Mouse (Mus musculus) embryonic facial prominence, embryonic 11.5 days (tissue): ENCODE measurements at regions not wholly inside any gene's neighbourhood (a gene's known extent, or its start where the extent isn't known, plus 50 kb on each side); places are given as distances from the start of the nearest gene placed in this dataset.

ENCODE experiments used
- ATAC-seq: fragments of 200-750 bp; cut with Nextera tagmentation; replicated peaks from 2 replicates; pipeline ENCODE4 v1.8.0; 2017; ENCODE audit warnings: low read depth; ENCODE audit not compliant: insufficient number of reproducible peaks, low FRiP score, low TSS enrichment
- DNase-seq: peaks from one replicate; pipeline ENCODE4 v3.0.0-alpha.2; 2015; ENCODE audit warnings: low spot score
- H3K27ac ChIP-seq: fragments of 300-500 bp; sonication (generic); replicated peaks from 2 replicates; pipeline ENCODE4 v1.5.1; 2014; ENCODE audit warnings: mild to moderate bottlenecking, low read depth, low read length, control low read depth
- H3K27me3 ChIP-seq: fragments of 300-500 bp; sonication (generic); 2 replicates; pipeline ENCODE4 v1.6.1; 2014; ENCODE audit warnings: mild to moderate bottlenecking, low read length, moderate library complexity, mixed read lengths; ENCODE audit not compliant: control insufficient read depth, insufficient read depth
- H3K36me3 ChIP-seq: fragments of 300-500 bp; sonication (generic); replicated peaks from 2 replicates; pipeline ENCODE4 v1.6.1; 2014; ENCODE audit warnings: low read depth, mild to moderate bottlenecking, low read length, moderate library complexity, mixed read lengths; ENCODE audit not compliant: control insufficient read depth, insufficient read depth
- H3K4me1 ChIP-seq: fragments of 300-500 bp; sonication (generic); 2 replicates; pipeline ENCODE4 v1.6.1; 2014; ENCODE audit warnings: low read length, mixed read lengths; ENCODE audit not compliant: control insufficient read depth, insufficient read depth
- H3K4me2 ChIP-seq: fragments of 300-500 bp; sonication (generic); 2 replicates; pipeline ENCODE4 v1.6.1; 2014; ENCODE audit warnings: low read depth, mild to moderate bottlenecking, control low read depth, low read length, moderate library complexity
- H3K4me3 ChIP-seq: fragments of 300-500 bp; sonication (generic); 2 replicates; pipeline ENCODE4 v1.5.1; 2014; ENCODE audit warnings: low read depth, low read length, control low read depth
- H3K9ac ChIP-seq: fragments of 300-500 bp; sonication (generic); replicated peaks from 2 replicates; pipeline ENCODE4 v1.6.1; 2014; ENCODE audit warnings: mild to moderate bottlenecking, control low read depth, low read length
- H3K9me3 ChIP-seq: fragments of 300-500 bp; sonication (generic); replicated peaks from 2 replicates; pipeline ENCODE4 v1.6.1; 2016; ENCODE audit warnings: mild to moderate bottlenecking, low read length, inconsistent platforms, mixed read lengths; ENCODE audit not compliant: control insufficient read depth
- WGBS: fragments of 180-500 bp; shearing (Covaris S2); extraction: QIAGEN DNeasy Blood & Tissue Kit; methylation state at CpG from one replicate; pipeline ENCODE4 v1.1.7; 2014; 5-methylcytosine and 5-hydroxymethylcytosine counted together

- ATAC-seq (no peak), DNase-seq (no peak)
- Histone ChIP-seq H3K4me1 (no peaks in the 10 kb centered on the region), H3K27me3 (no peaks in the 10 kb centered on the region), H3K9me3 (no peaks in the 10 kb centered on the region), H3K36me3 (no peaks in the 10 kb centered on the region), H3K4me2 (no peak overlapping the region), H3K27ac (no peak overlapping the region), H3K9ac (no peak overlapping the region), H3K4me3 (no peak overlapping the region)
- 93% methylated on average over 5 of the region's 5 CpGs for WGBS
Measured at GRCm38 (mm10) chr14:99382051-99382450, 83.6 kb downstream of the Klf5 start.

DNA sequence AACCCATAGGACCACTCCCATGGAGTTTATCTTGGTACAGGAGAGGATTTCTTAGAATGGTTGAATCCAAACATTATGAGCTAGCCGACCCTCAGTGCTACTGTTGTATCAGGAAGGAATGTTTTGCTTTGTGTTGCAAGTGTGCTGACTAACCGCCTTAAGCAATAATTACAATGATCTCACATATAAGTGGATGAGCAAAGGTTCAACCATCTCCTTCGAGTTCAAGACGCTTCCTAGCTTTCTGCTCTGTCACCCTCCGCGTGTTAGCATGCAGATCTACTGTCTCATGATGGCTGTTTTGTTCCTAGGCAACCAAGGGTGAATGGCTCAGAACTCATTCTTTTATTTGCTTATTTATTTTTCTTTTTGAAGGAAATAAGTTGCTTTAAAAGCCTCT, 84.7 kb downstream of the Klf5 start:
- no peak overlapping the region for H3K4me3 ChIP-seq
- 89% methylated on average over 6 of the region's 6 CpGs for WGBS
- no peak overlapping the region for H3K4me2 ChIP-seq
- no peak overlapping the region for H3K27ac ChIP-seq
- H3K27me3 ChIP-seq = no peaks in the 10 kb centered on the region
- no peaks in the 10 kb centered on the region for H3K4me1 ChIP-seq
- H3K9me3 ChIP-seq = no peaks in the 10 kb centered on the region
- no peak overlapping the region for H3K9ac ChIP-seq
- H3K36me3 ChIP-seq = no peaks in the 10 kb centered on the region
- DNase-seq (no peak), ATAC-seq (no peak)

DNA sequence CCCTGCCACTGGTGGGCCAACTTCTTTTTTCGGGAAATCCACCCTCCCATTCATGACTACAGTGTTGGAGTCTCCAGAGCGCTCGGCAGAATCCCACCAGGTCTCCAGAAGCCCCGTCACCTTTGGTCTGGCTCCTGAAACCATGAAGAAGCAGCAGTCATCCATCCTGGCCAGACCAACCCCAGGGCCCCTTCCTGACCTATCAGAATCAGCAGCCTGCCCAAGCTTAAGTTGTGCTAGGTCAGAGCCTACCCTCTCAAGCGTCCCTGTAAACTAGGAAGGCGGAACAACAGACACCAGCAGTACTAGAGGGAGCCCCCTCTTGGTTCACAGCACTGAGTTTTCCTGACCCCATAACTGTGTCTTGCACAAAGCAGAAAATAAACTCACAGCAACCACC, 89.1 kb downstream of the Klf5 start:
- no peak for ATAC-seq
- no peak overlapping the region for H3K9ac ChIP-seq

DNA sequence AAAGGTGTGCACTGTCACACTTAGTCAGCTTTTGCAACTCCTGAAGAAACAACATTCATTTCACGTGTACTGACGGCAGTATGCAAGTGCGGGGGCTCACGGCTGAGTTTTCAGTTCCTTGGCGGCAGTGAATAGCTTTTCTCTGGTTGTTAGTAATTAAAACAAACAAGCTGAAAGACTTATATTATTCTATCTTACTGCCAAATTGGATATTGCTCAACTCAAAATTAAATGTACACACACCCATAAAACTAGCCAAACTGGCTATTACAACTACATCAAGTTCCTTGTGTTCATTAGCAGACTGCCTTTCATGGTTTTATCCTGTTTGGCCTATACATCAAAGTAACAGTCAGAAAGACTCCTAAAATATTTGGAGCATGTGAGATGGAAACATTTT, 90.8 kb downstream of the Klf5 start:
- 82% methylated on average over 5 of the region's 5 CpGs for WGBS
- Histone ChIP-seq H3K36me3 (no peaks in the 10 kb centered on the region), H3K9me3 (no peaks in the 10 kb centered on the region), H3K9ac (no peak overlapping the region), H3K27me3 (no peaks in the 10 kb centered on the region), H3K4me1 (no peaks in the 10 kb centered on the region), H3K4me3 (no peak overlapping the region), H3K4me2 (no peak overlapping the region), H3K27ac (no peak overlapping the region)
- no peak for ATAC-seq
- DNase-seq = no peak

More for the DNA sequence above, 89.1 kb downstream of the Klf5 start:
- Histone ChIP-seq H3K27ac (no peak overlapping the region), H3K9me3 (no peaks in the 10 kb centered on the region), H3K36me3 (no peaks in the 10 kb centered on the region), H3K4me1 (no peaks in the 10 kb centered on the region), H3K4me3 (no peak overlapping the region), H3K27me3 (no peaks in the 10 kb centered on the region), H3K4me2 (no peak overlapping the region)
- WGBS = 92% methylated on average over 6 of the region's 6 CpGs
- DNase-seq = no peak

DNA sequence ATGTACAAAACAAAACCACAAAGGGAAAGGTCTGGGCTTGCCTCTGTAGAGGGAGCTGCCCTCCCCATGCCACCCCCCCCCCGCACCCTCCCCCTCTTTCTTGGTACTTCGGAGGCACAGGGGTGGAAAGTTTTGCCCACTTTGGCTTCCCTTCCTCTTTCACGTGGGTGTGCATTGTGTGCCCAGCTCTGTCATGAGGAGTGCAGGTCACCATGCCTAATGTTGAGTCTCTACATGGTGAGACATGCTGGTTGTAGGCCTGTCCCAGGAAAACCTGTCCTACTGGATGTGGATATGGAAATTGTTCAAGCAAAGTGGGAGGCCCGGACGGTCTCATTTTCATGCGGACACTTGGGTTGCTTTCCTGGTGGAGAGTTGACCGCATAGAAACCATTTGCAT, 93.2 kb downstream of the Klf5 start:
- Histone ChIP-seq H3K4me3 (no peak overlapping the region), H3K4me1 (no peaks in the 10 kb centered on the region), H3K9me3 (no peaks in the 10 kb centered on the region), H3K27ac (no peak overlapping the region), H3K9ac (no peak overlapping the region), H3K4me2 (no peak overlapping the region), H3K36me3 (no peaks in the 10 kb centered on the region), H3K27me3 (no peaks in the 10 kb centered on the region)
- 88% methylated on average over 7 of the region's 7 CpGs for whole genome bisulfite sequencing
- ATAC-seq (no peak), DNase-seq (no peak)

- Histone ChIP-seq H3K9ac (no peak overlapping the region), H3K36me3 (no peaks in the 10 kb centered on the region), H3K4me1 (no peaks in the 10 kb centered on the region), H3K4me3 (no peak overlapping the region), H3K9me3 (no peaks in the 10 kb centered on the region), H3K4me2 (no peak overlapping the region), H3K27me3 (no peaks in the 10 kb centered on the region), H3K27ac (no peak overlapping the region)
- DNase-seq (no peak), ATAC-seq (no peak)
- WGBS = 69% methylated on average over 2 of the region's 2 CpGs
Measured at GRCm38 (mm10) chr14:99392813-99393212, 94.3 kb downstream of the Klf5 start.

- H3K4me2 ChIP-seq = no peak overlapping the region
- ATAC-seq (no peak), DNase-seq (no peak)
- no peaks in the 10 kb centered on the region for H3K4me1 ChIP-seq
- no peaks in the 10 kb centered on the region for H3K27me3 ChIP-seq
- WGBS = 88% methylated on average over 8 of the region's 8 CpGs
- no peak overlapping the region for H3K9ac ChIP-seq
- no peak overlapping the region for H3K27ac ChIP-seq
- no peak overlapping the region for H3K4me3 ChIP-seq
- H3K36me3 ChIP-seq = no peaks in the 10 kb centered on the region
- H3K9me3 ChIP-seq = no peaks in the 10 kb centered on the region
Measured at GRCm38 (mm10) chr14:99393611-99394010, 95.1 kb downstream of the Klf5 start.

DNA sequence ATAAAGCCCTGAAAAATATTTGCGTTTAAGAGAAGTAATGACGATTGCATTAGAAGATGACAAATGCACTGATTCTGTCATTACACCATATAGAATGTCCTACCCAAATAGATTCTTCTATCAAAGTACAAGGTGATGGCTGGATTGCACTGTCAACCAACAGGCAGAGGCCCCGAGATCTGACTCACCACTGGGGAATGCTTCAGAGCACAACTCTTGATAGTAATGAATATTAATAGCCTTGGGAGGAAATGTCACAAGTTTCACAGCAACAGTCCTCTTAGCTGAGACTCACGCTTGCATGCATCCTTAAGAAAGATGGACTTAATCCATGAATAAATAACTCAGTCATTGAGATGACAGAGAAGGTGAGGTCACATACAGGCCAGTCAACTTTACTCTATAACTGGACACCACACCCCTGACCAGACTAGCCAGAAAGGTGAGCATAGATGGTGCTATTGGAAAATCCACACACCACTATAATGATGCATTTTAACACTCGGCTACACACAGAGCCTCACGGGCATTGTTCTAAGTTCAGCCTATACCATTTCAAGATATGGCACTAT, 104.8 kb downstream of the Klf5 start:
- ATAC-seq = no peak
- DNase-seq = no peak
- no peak overlapping the region for H3K4me2 ChIP-seq
- H3K9me3 ChIP-seq = no peaks in the 10 kb centered on the region
- no peaks in the 10 kb centered on the region for H3K4me1 ChIP-seq
- H3K4me3 ChIP-seq = no peak overlapping the region
- no peak overlapping the region for H3K9ac ChIP-seq
- no peaks in the 10 kb centered on the region for H3K27me3 ChIP-seq
- no peak overlapping the region for H3K27ac ChIP-seq
- no peaks in the 10 kb centered on the region for H3K36me3 ChIP-seq
- 87% methylated on average over 6 of the region's 6 CpGs for WGBS
